In genomic region chr6:134614322-134614721, GRCm38 (mm10) we compare ENCODE assay signal across 10 mouse cellular contexts. TPM values are rescaled to one million over a fixed set of nuclear protein-coding genes. Genes with fewer than 3 reads are reported as not detected.
DNase-seq lines count a peak whose midpoint lies in the region; ATAC-seq and TF ChIP-seq lines count a peak whose summit lies in the region.
"Had no signal": no experiment of that assay in that cellular context is flagged by ENCODE, and none has a peak within 500 bp of the region (broad histone marks: within the 10 kb centered on the region; RNA-seq: fewer than 3 reads in every experiment).

No protein-coding gene starts in this region.

- peak overlapping the region; percentile 60 for H3K4me2 ChIP-seq in heart, postnatal 0 days (ENCODE audit: low read depth, low read length)
- no peak overlapping the region for H3K4me2 ChIP-seq in midbrain, embryonic 12.5 days (replicated peaks)
- H3K4me2 ChIP-seq in midbrain, postnatal 0 days (ENCODE audit: low read depth, low read length, poor library complexity, severe bottlenecking), result no peak overlapping the region
- peak overlapping the region; percentile 60; the same call in 1 of the 2 replicates for H3K4me2 ChIP-seq in liver, embryonic 13.5 days

- peak overlapping the region; percentile 35 for H3K27ac ChIP-seq in heart, postnatal 0 days (ENCODE audit: low read depth)
- H3K27ac ChIP-seq in midbrain, embryonic 12.5 days (replicated peaks), result no peak overlapping the region
- H3K27ac ChIP-seq in midbrain, postnatal 0 days (ENCODE audit: low read depth, low read length), result no peak overlapping the region
- H3K27ac ChIP-seq in liver, embryonic 13.5 days, result no peak overlapping the region
- H3K27ac ChIP-seq: limb, embryonic 15.5 days had no signal

- peaks cover 4% of the 10 kb centered on the region; the same call in 1 of the 2 replicates for H3K36me3 ChIP-seq in heart, postnatal 0 days (replicated peaks; ENCODE audit: control insufficient read depth, insufficient read depth, low read length)
- H3K36me3 ChIP-seq in midbrain, embryonic 12.5 days, result no peaks in the 10 kb centered on the region
- H3K36me3 ChIP-seq in midbrain, postnatal 0 days (ENCODE audit: insufficient read depth, low read length), result no peaks in the 10 kb centered on the region
- no peaks in the 10 kb centered on the region for H3K36me3 ChIP-seq in liver, embryonic 13.5 days
- H3K36me3 ChIP-seq: limb, embryonic 15.5 days had no signal

- H3K27me3 ChIP-seq in heart, postnatal 0 days (ENCODE audit: control insufficient read depth, insufficient read depth, low read length), result no peaks in the 10 kb centered on the region
- no peaks in the 10 kb centered on the region; the same call in 1 of the 2 replicates for H3K27me3 ChIP-seq in midbrain, embryonic 12.5 days
- no peaks in the 10 kb centered on the region for H3K27me3 ChIP-seq in midbrain, postnatal 0 days (ENCODE audit: insufficient read depth, low read length)
- no peaks in the 10 kb centered on the region for H3K27me3 ChIP-seq in liver, embryonic 13.5 days
- H3K27me3 ChIP-seq: limb, embryonic 15.5 days had no signal

- WGBS in heart, postnatal 0 days, result 21% methylated on average over 4 of the region's 4 CpGs
- 90% methylated on average over 4 of the region's 4 CpGs for WGBS in midbrain, embryonic 12.5 days
- 88% methylated on average over 4 of the region's 4 CpGs for WGBS in midbrain, postnatal 0 days
- 65% methylated on average over 4 of the region's 4 CpGs for WGBS in liver, embryonic 13.5 days (ENCODE audit: insufficient replicate concordance)

- peaks cover 17% of the 10 kb centered on the region for H3K4me1 ChIP-seq in heart, postnatal 0 days (ENCODE audit: control insufficient read depth, insufficient read depth)
- H3K4me1 ChIP-seq in midbrain, embryonic 12.5 days, result no peaks in the 10 kb centered on the region
- H3K4me1 ChIP-seq in midbrain, postnatal 0 days (ENCODE audit: insufficient read depth, low read length), result no peaks in the 10 kb centered on the region
- H3K4me1 ChIP-seq in liver, embryonic 13.5 days (replicated peaks), result peaks cover 17% of the 10 kb centered on the region
- H3K4me1 ChIP-seq: limb, embryonic 15.5 days had no signal

- no peak for TF ChIP-seq EP300 in heart, postnatal 0 days (IDR thresholded peaks at IDR 0.05; ENCODE audit: low read depth)

- no peaks in the 10 kb centered on the region for H3K9me3 ChIP-seq in heart, postnatal 0 days (replicated peaks; ENCODE audit: control insufficient read depth, low read length)
- no peaks in the 10 kb centered on the region for H3K9me3 ChIP-seq in midbrain, embryonic 12.5 days
- no peaks in the 10 kb centered on the region for H3K9me3 ChIP-seq in midbrain, postnatal 0 days (ENCODE audit: low read length)
- H3K9me3 ChIP-seq in liver, embryonic 13.5 days (replicated peaks), result no peaks in the 10 kb centered on the region
- H3K9me3 ChIP-seq: limb, embryonic 15.5 days had no signal

- DNase-seq in heart, postnatal 0 days (ENCODE audit: low spot score), result no peak
- no peak for DNase-seq in heart, adult 18-20 months
- no peak for DNase-seq in midbrain, postnatal 0 days (ENCODE audit: low spot score)
- no peak for DNase-seq in liver, embryonic 13.5 days
- no peak for DNase-seq in layer of hippocampus, adult 9-11 months
- no peak for DNase-seq in embryo, embryonic 9.5 days (ENCODE audit: extremely low spot score)
- DNase-seq: layer of hippocampus, postnatal 36 days had no signal

- H3K9ac ChIP-seq in heart, postnatal 0 days (replicated peaks; ENCODE audit: low read depth, low read length), result no peak overlapping the region
- H3K9ac ChIP-seq in midbrain, embryonic 12.5 days (replicated peaks), result no peak overlapping the region
- no peak overlapping the region for H3K9ac ChIP-seq in midbrain, postnatal 0 days (replicated peaks; ENCODE audit: low read length, poor library complexity, severe bottlenecking)
- H3K9ac ChIP-seq in liver, embryonic 13.5 days, result no peak overlapping the region
- H3K9ac ChIP-seq: limb, embryonic 15.5 days had no signal

- H3K4me3 ChIP-seq in heart, postnatal 0 days (ENCODE audit: low read depth, low read length), result peak overlapping the region; percentile 28
- no peak overlapping the region for H3K4me3 ChIP-seq in midbrain, embryonic 12.5 days
- no peak overlapping the region for H3K4me3 ChIP-seq in midbrain, postnatal 0 days (ENCODE audit: low read depth, low read length)
- 0 out of 2 replicates have a peak overlapping the region, but pooled peaks have one; percentile 39 for H3K4me3 ChIP-seq in liver, embryonic 13.5 days (replicated peaks)

- ATAC-seq in heart, postnatal 0 days (ENCODE audit: insufficient read depth, low read depth), result 0 out of 2 replicates have a peak, but pooled peaks have one; percentile 21
- ATAC-seq in midbrain, embryonic 12.5 days (ENCODE audit: low FRiP score, low read depth), result peak; percentile 25; the same call in 1 of the 2 replicates
- ATAC-seq in midbrain, postnatal 0 days (ENCODE audit: low FRiP score), result no peak
- ATAC-seq in liver, embryonic 13.5 days (ENCODE audit: low read depth), result peak; percentile 72

- TF ChIP-seq CTCF in heart, postnatal 0 days (IDR thresholded peaks at IDR 0.05; ENCODE audit: low read depth), result no peak
- TF ChIP-seq CTCF in midbrain, postnatal 0 days (IDR thresholded peaks at IDR 0.05), result no peak

RNA-seq across cellular contexts. Expression of gene Mansc1, which starts 18.0 kb away (rescaled TPM):
- 8.8 and 17.0 TPM in 2 replicates for total RNA-seq in heart, postnatal 0 days (2014; rRNA removed; ENCODE audit: low replicate concordance)
- 7.3 and 7.4 TPM in 2 replicates for polyA plus RNA-seq in heart, postnatal 0 days (2015; fragmentation: Nextera tagmentation; extraction: Ambion mirVana)
- total RNA-seq in heart, adult 18-20 months (2021), result 1 to 10 TPM; 3.4 to 4.1 TPM
- 1.3 and 1.4 TPM in 2 replicates for polyA plus RNA-seq in midbrain, embryonic 12.5 days (2016; fragmentation: Nextera tagmentation; extraction: Ambion mirVana)
- total RNA-seq in midbrain, postnatal 0 days (2014; rRNA removed), result 2.0 and 2.8 TPM in 2 replicates
- 1.6 and 1.7 TPM in 2 replicates for polyA plus RNA-seq in midbrain, postnatal 0 days (2015; fragmentation: Nextera tagmentation; extraction: Ambion mirVana)
- 0.54 and 0.64 TPM in 2 replicates for polyA plus RNA-seq in liver, embryonic 13.5 days (2015; fragmentation: Nextera tagmentation; extraction: Ambion mirVana)
- total RNA-seq: neutrophil, adult 5-6 weeks had no signal

RNA-seq across cellular contexts. Expression of gene Borcs5, which starts 25.0 kb away (rescaled TPM):
- 22.6 and 27.9 TPM in 2 replicates for total RNA-seq in heart, postnatal 0 days (2014; rRNA removed; ENCODE audit: low replicate concordance)
- polyA plus RNA-seq in heart, postnatal 0 days (2015; fragmentation: Nextera tagmentation; extraction: Ambion mirVana), result 18.6 and 19.2 TPM in 2 replicates
- total RNA-seq in heart, adult 18-20 months (2021), result 10 to 100 TPM; 11.4 to 12.2 TPM
- 32.9 and 35.3 TPM in 2 replicates for polyA plus RNA-seq in midbrain, embryonic 12.5 days (2016; fragmentation: Nextera tagmentation; extraction: Ambion mirVana)
- total RNA-seq in midbrain, postnatal 0 days (2014; rRNA removed), result 56.0 and 59.0 TPM in 2 replicates
- 39.6 and 42.7 TPM in 2 replicates for polyA plus RNA-seq in midbrain, postnatal 0 days (2015; fragmentation: Nextera tagmentation; extraction: Ambion mirVana)
- 11.3 and 11.9 TPM in 2 replicates for polyA plus RNA-seq in liver, embryonic 13.5 days (2015; fragmentation: Nextera tagmentation; extraction: Ambion mirVana)

RNA-seq across cellular contexts. Expression of gene Lrp6, which starts 47.6 kb away (rescaled TPM):
- 26.6 and 27.1 TPM in 2 replicates for total RNA-seq in heart, postnatal 0 days (2014; rRNA removed; ENCODE audit: low replicate concordance)
- polyA plus RNA-seq in heart, postnatal 0 days (2015; fragmentation: Nextera tagmentation; extraction: Ambion mirVana), result 15.8 and 15.9 TPM in 2 replicates
- total RNA-seq in heart, adult 18-20 months (2021), result 10 to 100 TPM; 46.0 to 47.9 TPM
- 33.7 and 36.2 TPM in 2 replicates for polyA plus RNA-seq in midbrain, embryonic 12.5 days (2016; fragmentation: Nextera tagmentation; extraction: Ambion mirVana)
- 26.3 and 35.5 TPM in 2 replicates for total RNA-seq in midbrain, postnatal 0 days (2014; rRNA removed)
- 11.1 and 14.7 TPM in 2 replicates for polyA plus RNA-seq in midbrain, postnatal 0 days (2015; fragmentation: Nextera tagmentation; extraction: Ambion mirVana)
- polyA plus RNA-seq in liver, embryonic 13.5 days (2015; fragmentation: Nextera tagmentation; extraction: Ambion mirVana), result 6.8 and 8.7 TPM in 2 replicates

Comparison
In these comparisons a context has a peak if more than half of its experiments do, and no peak if none do; other contexts are left out.
1. H3K4me2 ChIP-seq: peak in heart, postnatal 0 days (single experiment) and liver, embryonic 13.5 days (single experiment); none in midbrain, embryonic 12.5 days (single experiment) and midbrain, postnatal 0 days (single experiment).
2. H3K4me3 ChIP-seq: peak in heart, postnatal 0 days (single experiment) and liver, embryonic 13.5 days (single experiment); none in midbrain, embryonic 12.5 days (single experiment) and midbrain, postnatal 0 days (single experiment).